Mouse (Mus musculus) olfactory bulb, adult 2 months (tissue): ENCODE results near the gene Eif4e2. TPM values are rescaled to one million over a fixed set of nuclear protein-coding genes. Genes with fewer than 3 reads are reported as not detected.

Experiments
- H3K27ac ChIP-seq: fragments of 200-500 bp; 2 replicates; pipeline ENCODE4 v1.5.1; 2012; ENCODE audit warnings: low read depth, low read length; ENCODE audit not compliant: insufficient read depth
- H3K4me1 ChIP-seq: fragments of 200-500 bp; 2 replicates; pipeline ENCODE4 v1.6.1; 2012; ENCODE audit warnings: low read length; ENCODE audit not compliant: control insufficient read depth, insufficient read depth
- H3K4me3 ChIP-seq: fragments of 200-500 bp; 2 replicates; pipeline ENCODE4 v1.5.1; 2012; ENCODE audit warnings: mild to moderate bottlenecking, low read depth, low read length, moderate library complexity; ENCODE audit not compliant: insufficient read depth
- CTCF ChIP-seq: fragments of 200-500 bp; IDR thresholded peaks from 2 replicates; pipeline ENCODE4 v1.5.1; 2012; ENCODE audit warnings: low read depth, mild to moderate bottlenecking, low read length, moderate library complexity; ENCODE audit not compliant: insufficient read depth
- POLR2A ChIP-seq: fragments of 200-500 bp; IDR thresholded peaks from 2 replicates; pipeline ENCODE4 v1.6.1; 2012; ENCODE audit warnings: mild to moderate bottlenecking, low read depth, low read length, moderate library complexity; ENCODE audit not compliant: insufficient read depth
- whole genome bisulfite sequencing: fragments of 180-500 bp; shearing (Covaris S2); methylation state at CpG from one replicate; pipeline ENCODE4 v1.1.7; 2018; 5-methylcytosine and 5-hydroxymethylcytosine counted together
- polyA plus RNA-seq: library from polyadenylated mRNA; stranded (reverse); fragments of >200 nt; gene quantifications from 2 replicates; pipeline ENCODE4 v1.2.4, GENCODE M21; 2012; ENCODE audit warnings: low replicate concordance; ENCODE audit not compliant: missing spikeins, insufficient read depth, insufficient read length

Eif4e2 gene
- polyA plus RNA-seq, 1 experiment = not detected

DNA sequence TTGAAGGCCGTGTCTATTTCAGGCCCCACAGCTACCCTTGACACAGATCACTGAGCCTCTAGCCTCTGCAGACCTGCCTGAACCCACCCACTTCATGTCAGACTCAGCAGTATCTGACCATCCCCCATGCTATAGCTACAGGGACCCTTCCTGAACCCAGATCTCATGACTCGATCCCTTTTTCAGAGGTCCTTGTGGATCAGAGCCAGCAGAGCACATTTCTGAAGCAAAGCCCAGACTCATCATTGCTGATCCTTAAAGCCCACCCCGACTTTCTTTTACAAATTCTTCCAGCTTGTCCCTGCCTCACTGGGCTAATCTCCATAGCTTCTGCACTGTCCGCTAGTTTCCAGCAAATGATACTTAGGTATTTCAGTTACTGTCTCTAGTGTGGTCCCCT is 60.4 kb downstream of the Eif4e2 start:
- Histone ChIP-seq H3K4me1 (peaks cover 10% of the 10 kb centered on the region; the same call in 1 of the 2 replicates), H3K4me3 (no peak overlapping the region), H3K27ac (peak overlapping the region; percentile 12)
- WGBS = 39% methylated on average over 4 of the region's 4 CpGs
- TF ChIP-seq CTCF = no peak
- no peak for TF ChIP-seq POLR2A

DNA sequence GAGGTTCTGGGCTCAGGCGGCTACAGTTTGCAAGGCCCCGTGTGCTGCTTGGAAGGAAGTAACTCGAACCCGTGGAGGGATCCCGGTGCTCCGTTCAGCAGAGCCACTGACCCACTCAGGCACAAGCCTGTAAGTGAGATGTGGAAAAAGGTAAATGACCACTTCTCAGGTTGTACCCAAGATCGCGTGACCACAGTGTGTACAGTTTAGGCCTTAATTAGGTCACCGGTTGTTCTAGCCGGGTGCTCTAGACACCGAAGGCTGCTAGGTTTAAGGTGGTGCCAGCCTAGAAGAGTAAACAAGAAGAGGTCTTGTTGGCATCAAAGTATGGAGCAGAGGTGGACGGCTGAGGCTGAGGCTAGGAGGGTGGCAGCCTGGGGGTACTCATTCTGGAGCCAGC is 61.4 kb downstream of the Eif4e2 start:
- Histone ChIP-seq H3K4me1 (peaks cover 10% of the 10 kb centered on the region; the same call in 1 of the 2 replicates), H3K27ac (no peak overlapping the region), H3K4me3 (no peak overlapping the region)
- WGBS = 93% methylated on average over 12 of the region's 12 CpGs
- TF ChIP-seq CTCF (no peak), POLR2A (no peak)

DNA sequence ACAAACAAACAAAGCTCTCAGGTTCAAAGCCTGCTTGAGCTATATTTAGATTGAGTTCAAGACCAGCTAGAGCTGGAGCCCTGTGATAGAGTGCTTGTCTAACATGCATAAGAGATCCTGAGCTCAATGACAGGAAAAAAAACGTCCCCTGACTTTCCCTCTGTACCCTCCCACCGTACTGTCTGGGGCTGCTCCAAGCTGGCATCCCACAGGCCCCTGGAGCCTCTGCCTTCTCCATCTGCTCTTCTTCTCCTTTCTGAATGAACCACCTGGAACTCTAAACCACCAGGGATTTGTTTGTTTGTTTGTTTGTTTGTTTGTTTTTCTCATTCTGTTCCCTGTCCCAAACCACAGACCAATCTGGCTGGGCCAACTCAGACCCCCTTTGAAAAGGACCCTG is 62.3 kb downstream of the Eif4e2 start:
- peaks cover 8% of the 10 kb centered on the region; the same call in 1 of the 2 replicates for H3K4me1 ChIP-seq
- no peak overlapping the region for H3K27ac ChIP-seq
- H3K4me3 ChIP-seq = no peak overlapping the region
- 77% methylated on average over 2 of the region's 2 CpGs for WGBS
- TF ChIP-seq POLR2A (no peak), CTCF (no peak)

DNA sequence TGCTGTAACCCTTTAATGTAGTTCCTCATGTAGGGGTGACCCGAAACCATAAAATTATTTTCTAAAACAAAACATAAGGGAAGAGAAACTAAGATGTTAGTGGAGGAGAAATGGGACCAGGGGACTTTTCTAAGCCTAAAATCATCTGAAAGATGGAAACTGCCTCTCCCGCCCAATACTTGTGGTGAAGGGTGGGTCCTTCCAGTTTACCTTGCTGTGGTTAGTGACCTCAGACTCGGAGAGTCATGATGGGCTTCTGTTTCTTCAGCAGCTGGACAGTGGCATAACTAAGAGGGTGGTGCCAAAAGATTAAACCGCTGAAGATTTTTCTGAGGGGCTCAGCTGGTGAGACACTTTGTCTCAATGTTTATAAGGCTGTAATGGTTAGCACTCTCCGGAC is 66.6 kb downstream of the Eif4e2 start:
- 83% methylated on average over 5 of the region's 5 CpGs for WGBS
- Histone ChIP-seq H3K4me3 (no peak overlapping the region), H3K4me1 (no peaks in the 10 kb centered on the region), H3K27ac (no peak overlapping the region)
- TF ChIP-seq POLR2A (no peak), CTCF (no peak)

DNA sequence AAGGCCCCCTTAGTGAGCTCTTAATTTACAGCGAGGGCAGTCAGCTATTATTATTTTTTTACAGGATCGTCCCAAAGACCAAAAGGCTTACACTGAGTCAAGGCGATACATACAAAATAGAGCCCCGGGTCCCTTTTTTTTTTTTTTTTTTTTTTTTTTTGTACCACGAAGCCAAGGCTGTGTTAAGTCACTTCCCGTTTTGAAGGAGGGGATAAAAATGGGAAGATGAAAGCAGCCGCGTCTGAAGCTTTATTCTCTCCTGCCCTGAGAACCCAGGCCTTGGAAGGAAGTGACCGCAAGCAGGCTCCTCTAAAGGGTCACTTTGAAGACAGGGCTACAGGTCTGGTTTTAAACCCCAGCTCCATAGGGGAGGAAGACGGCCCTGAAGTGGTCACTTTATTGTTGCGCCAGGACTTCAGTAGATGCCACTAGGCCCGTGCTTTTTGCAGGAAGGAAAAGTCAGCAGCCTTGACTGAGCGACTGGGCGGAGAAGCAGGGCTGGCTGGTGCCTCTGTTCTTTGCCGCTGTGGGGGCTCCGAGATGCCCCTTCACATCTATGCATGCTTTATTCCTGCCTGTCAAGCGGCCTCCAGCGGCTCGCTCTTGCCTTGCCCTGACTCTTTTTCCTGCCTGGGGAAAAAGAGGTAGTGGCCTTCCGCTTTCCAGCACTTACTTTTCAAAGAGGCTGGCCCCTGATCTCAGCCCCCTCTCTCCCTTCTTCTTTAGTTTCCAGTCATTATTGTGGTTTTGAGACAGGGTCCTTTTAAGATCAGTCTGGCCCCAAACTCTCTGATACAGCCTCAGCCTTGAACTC is 68.1 kb downstream of the Eif4e2 start:
- no peak for TF ChIP-seq CTCF
- no peak for TF ChIP-seq POLR2A
- H3K4me3 ChIP-seq = no peak overlapping the region

DNA sequence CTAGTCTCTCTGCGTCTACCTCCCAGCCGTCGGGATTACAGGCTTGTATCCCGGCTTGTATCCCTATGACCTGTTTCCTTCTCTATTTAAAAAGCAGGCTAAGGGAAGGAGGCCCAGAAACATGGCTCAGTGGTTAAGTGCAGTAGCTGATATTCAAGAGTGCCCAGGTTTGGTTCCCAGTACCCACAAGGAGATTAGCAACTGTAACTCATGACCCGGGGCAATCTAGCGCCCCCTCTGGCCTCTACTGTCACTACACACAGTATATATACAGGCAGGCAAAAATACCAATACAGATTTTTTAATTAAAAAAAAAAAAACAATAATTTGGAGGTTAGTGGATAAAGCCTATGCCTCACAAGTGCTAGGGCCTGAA is 68.7 kb downstream of the Eif4e2 start:
- Histone ChIP-seq H3K27ac (no peak overlapping the region), H3K4me1 (no peaks in the 10 kb centered on the region), H3K4me3 (no peak overlapping the region)
- TF ChIP-seq POLR2A (no peak), CTCF (no peak)
- 77% methylated on average over 6 of the region's 6 CpGs for WGBS

More for the DNA sequence above, 68.1 kb downstream of the Eif4e2 start:
- H3K27ac ChIP-seq = no peak overlapping the region
- no peaks in the 10 kb centered on the region for H3K4me1 ChIP-seq
- 55% methylated on average over 20 of the region's 20 CpGs for WGBS

DNA sequence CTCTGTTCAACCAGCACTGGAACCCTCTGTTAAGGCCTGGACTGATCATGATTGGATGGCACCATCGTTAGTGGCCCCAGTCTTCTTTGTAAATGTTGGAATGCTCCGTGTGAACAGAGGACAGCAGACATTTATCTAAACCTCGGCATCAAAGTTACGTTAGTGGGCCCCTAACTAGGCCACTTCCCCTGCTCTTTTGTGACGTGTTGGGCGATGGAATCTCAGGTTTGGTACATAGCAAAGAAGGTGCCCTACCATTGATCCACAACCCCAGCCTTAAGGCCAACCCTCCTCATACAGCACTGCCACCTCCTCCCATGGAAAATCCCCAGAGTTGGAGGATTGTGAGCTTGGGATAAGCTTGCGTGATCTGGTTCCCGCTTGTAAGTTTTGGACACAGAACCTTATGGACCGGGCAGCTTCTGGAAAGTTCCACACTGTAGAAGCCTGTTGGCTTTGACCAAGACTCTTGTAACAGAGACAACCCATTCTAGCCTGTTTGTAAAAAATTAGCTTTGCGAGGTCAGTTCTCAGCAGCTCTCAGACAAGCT is 69.8 kb downstream of the Eif4e2 start:
- no peak for TF ChIP-seq POLR2A
- no peak for TF ChIP-seq CTCF
- Histone ChIP-seq H3K27ac (no peak overlapping the region), H3K4me1 (no peaks in the 10 kb centered on the region), H3K4me3 (no peak overlapping the region)
- 82% methylated on average over 10 of the region's 10 CpGs for WGBS

DNA sequence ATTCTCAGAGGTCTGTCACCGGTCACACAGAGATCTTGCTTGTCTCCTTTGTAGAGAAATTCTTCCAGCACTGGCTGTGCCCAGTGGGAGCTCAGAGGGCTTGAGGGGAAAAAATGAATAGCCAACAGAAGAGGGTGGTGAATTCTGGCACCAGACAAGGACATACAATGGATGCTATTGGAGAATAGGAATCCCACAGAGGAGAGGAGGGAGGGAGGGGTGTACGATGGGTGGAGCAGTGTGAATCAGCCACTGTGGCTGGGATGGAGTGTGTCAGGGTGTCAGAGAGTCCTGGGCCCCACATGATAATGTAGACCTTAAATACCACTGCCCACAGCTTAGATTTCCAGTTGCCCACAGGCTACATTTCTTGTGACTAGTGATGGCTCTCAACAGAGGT is 73.4 kb downstream of the Eif4e2 start:
- no peak for TF ChIP-seq CTCF
- TF ChIP-seq POLR2A = no peak
- H3K27ac ChIP-seq = no peak overlapping the region
- peaks cover under 1% of the 10 kb centered on the region; the same call in 1 of the 2 replicates for H3K4me1 ChIP-seq
- WGBS = 45% methylated on average over 2 of the region's 2 CpGs
- no peak overlapping the region for H3K4me3 ChIP-seq

Other genes starting within 250 kb of the Eif4e2 start
- not detected in 2 replicates for gene Alppl2, start 124.0 kb upstream of the Eif4e2 start, polyA plus RNA-seq
- gene Alpi, start 112.3 kb upstream of the Eif4e2 start, polyA plus RNA-seq = not detected in 2 replicates
- gene Akp3, start 88.9 kb upstream of the Eif4e2 start, polyA plus RNA-seq = not detected in 2 replicates
- gene Ecel1, start 57.4 kb upstream of the Eif4e2 start, polyA plus RNA-seq = not detected in 2 replicates
- not detected in 2 replicates for gene Prss56, start 30.6 kb upstream of the Eif4e2 start, polyA plus RNA-seq
- gene Chrnd, start 23.3 kb upstream of the Eif4e2 start, polyA plus RNA-seq = not detected in 2 replicates
- not detected in 2 replicates for gene Chrng, start 9.3 kb upstream of the Eif4e2 start, polyA plus RNA-seq
- gene Efhd1, start 50.4 kb downstream of the Eif4e2 start, polyA plus RNA-seq = not detected in 2 replicates
- 228 TPM in 1 of 2 replicates, not detected in the other for gene Gigyf2, start 113.1 kb downstream of the Eif4e2 start, polyA plus RNA-seq
- gene Kcnj13, start 180.8 kb downstream of the Eif4e2 start, polyA plus RNA-seq = not detected in 2 replicates